Mouse (Mus musculus) MEL (cell line): ENCODE results near the gene Cnot2. TPM values are rescaled to one million over a fixed set of nuclear protein-coding genes. Genes with fewer than 3 reads are reported as not detected.
"Not testable (repeated sequence)": the region's sequence is repeated elsewhere in the genome, so short reads cannot be mapped to it uniquely, and the experiment has no call there.

ENCODE experiments used
- DNase-seq: peaks from one replicate; pipeline ENCODE4 v3.0.0; 2011; ENCODE audit warnings: low read depth, low spot score
- H3K27ac ChIP-seq: 2 replicates; pipeline ENCODE4 v1.5.1; 2012; ENCODE audit warnings: low read depth, mild to moderate bottlenecking, control low read depth, low read length, moderate library complexity; ENCODE audit not compliant: control insufficient read depth
- H3K27me3 ChIP-seq, 2 experiments: fragments of 150-350 bp in 1 of 2; sonication (generic) in 1 of 2; 2 replicates each; pipeline ENCODE4 v1.6.1; 2012; ENCODE audit warnings: low read length in 2 of 2, mild to moderate bottlenecking in 2 of 2, improper control_type of control experiment in 1 of 2, moderate library complexity in 1 of 2; ENCODE audit not compliant: insufficient read depth in 2 of 2, control insufficient read depth in 1 of 2
- H3K36me3 ChIP-seq, 2 experiments: 2 replicates each; pipeline ENCODE4 v1.6.1; 2012 to 2014; ENCODE audit warnings: low read length in 2 of 2, improper control_type of control experiment in 1 of 2, inconsistent platforms in 1 of 2, mild to moderate bottlenecking in 1 of 2; ENCODE audit not compliant: insufficient read depth in 2 of 2, control insufficient read depth in 1 of 2
- H3K4me1 ChIP-seq, 2 experiments: fragments of 150-350 bp in 1 of 2; sonication (generic) in 1 of 2; 2 replicates each; pipeline ENCODE4 v1.6.1; 2012; ENCODE audit warnings: low read length in 2 of 2, improper control_type of control experiment in 1 of 2, mild to moderate bottlenecking in 1 of 2; ENCODE audit not compliant: insufficient read depth in 2 of 2, control insufficient read depth in 1 of 2
- H3K4me3 ChIP-seq, 2 experiments: fragments of 150-350 bp in 1 of 2; sonication (generic) in 1 of 2; 2 replicates each; pipeline ENCODE4 v1.5.1; 2012; ENCODE audit warnings: low read depth in 2 of 2, low read length in 2 of 2, mild to moderate bottlenecking in 2 of 2, moderate library complexity in 2 of 2, control low read depth in 1 of 2, improper control_type of control experiment in 1 of 2; ENCODE audit not compliant: control insufficient read depth in 1 of 2, insufficient read depth in 1 of 2
- H3K79me2 ChIP-seq: 2 replicates; pipeline ENCODE4 v1.6.1; 2012; ENCODE audit warnings: mild to moderate bottlenecking, low read length, moderate library complexity; ENCODE audit not compliant: control insufficient read depth, poor library complexity, insufficient read depth
- H3K9ac ChIP-seq: 2 replicates; pipeline ENCODE4 v1.6.1; 2012; ENCODE audit warnings: low read depth, mild to moderate bottlenecking, control low read depth, low read length, moderate library complexity; ENCODE audit not compliant: control insufficient read depth, poor library complexity, severe bottlenecking
- H3K9me3 ChIP-seq: fragments of 150-350 bp; sonication (generic); replicated peaks from 2 replicates; pipeline ENCODE4 v1.6.1; 2012; ENCODE audit warnings: mild to moderate bottlenecking, low read length, improper control_type of control experiment, moderate library complexity; ENCODE audit not compliant: insufficient read depth
- CTCF ChIP-seq, 3 experiments: IDR thresholded peaks in 2 of 3; conservative IDR thresholded peaks in 1 of 3; 2 replicates each; pipeline ENCODE4 v1.5.1; 2011 to 2012; ENCODE audit warnings: low read length in 3 of 3, low read depth in 2 of 3, mild to moderate bottlenecking in 2 of 3, improper control_type of control experiment in 1 of 3, inconsistent platforms in 1 of 3, mixed read lengths in 1 of 3, moderate library complexity in 1 of 3; ENCODE audit not compliant: control insufficient read depth in 1 of 3, insufficient read depth in 1 of 3, poor library complexity in 1 of 3, severe bottlenecking in 1 of 3
- ETS1 ChIP-seq: IDR thresholded peaks from 2 replicates; pipeline ENCODE4 v1.6.1; 2012; ENCODE audit warnings: low read depth, mild to moderate bottlenecking, inconsistent platforms, low read length, improper control_type of control experiment, moderate library complexity
- GABPA ChIP-seq: IDR thresholded peaks from 2 replicates; pipeline ENCODE4 v1.6.1; 2012; ENCODE audit warnings: low read depth, mild to moderate bottlenecking, inconsistent platforms, low read length, improper control_type of control experiment, moderate library complexity
- GATA1 ChIP-seq: IDR thresholded peaks from 2 replicates; pipeline ENCODE4 v1.6.1; 2011; ENCODE audit warnings: low read depth, low read length, improper control_type of control experiment
- MYB ChIP-seq: IDR thresholded peaks from 2 replicates; pipeline ENCODE4 v1.6.1; 2011; ENCODE audit warnings: mild to moderate bottlenecking, low read depth, low read length, improper control_type of control experiment
- POLR2AphosphoS2 ChIP-seq: IDR thresholded peaks from 2 replicates; pipeline ENCODE4 v1.6.1; 2011; ENCODE audit warnings: low read length, improper control_type of control experiment
- RAD21 ChIP-seq: IDR thresholded peaks from 2 replicates; pipeline ENCODE4 v1.6.1; 2011; ENCODE audit warnings: mild to moderate bottlenecking, low read depth, low read length, improper control_type of control experiment
- SMC3 ChIP-seq: IDR thresholded peaks from 2 replicates; pipeline ENCODE4 v1.6.1; 2011; ENCODE audit warnings: low read depth, low read length, improper control_type of control experiment
- TAL1 ChIP-seq: IDR thresholded peaks from 2 replicates; pipeline ENCODE4 v1.6.1; 2012; ENCODE audit warnings: mild to moderate bottlenecking, inconsistent platforms, low read length, moderate library complexity, mixed read lengths
- TCF12 ChIP-seq: IDR thresholded peaks from 2 replicates; pipeline ENCODE4 v1.6.1; 2014; ENCODE audit warnings: low read depth, mild to moderate bottlenecking, inconsistent platforms, low read length, improper control_type of control experiment, moderate library complexity
- ZMIZ1 ChIP-seq: IDR thresholded peaks from 2 replicates; pipeline ENCODE4 v1.6.1; 2012; ENCODE audit warnings: low read depth, mild to moderate bottlenecking, inconsistent platforms, low read length, improper control_type of control experiment, moderate library complexity
- polyA plus RNA-seq, 2 experiments: library from polyadenylated mRNA; stranded (reverse) in 1 of 2; unstranded in 1 of 2; fragments of >175 nt in 1 of 2; fragments of >200 nt in 1 of 2; gene quantifications; 2 replicates each; pipeline versions ENCODE4 v1.2.1 to v1.2.4; 2012; ENCODE audit warnings: low replicate concordance in 2 of 2, low read depth in 1 of 2; ENCODE audit not compliant: insufficient read length in 2 of 2, insufficient read depth in 1 of 2, missing spikeins in 1 of 2
- total RNA-seq: library from RNA; depleted of rRNA; stranded (reverse); fragments of 300-350 nt; gene quantifications from 2 replicates; pipeline ENCODE4 v1.2.3, GENCODE M21; 2012

The Cnot2 gene
- total and polyA plus RNA-seq, 3 experiments = 84.3 to 554 (median 88.8) TPM

DNA sequence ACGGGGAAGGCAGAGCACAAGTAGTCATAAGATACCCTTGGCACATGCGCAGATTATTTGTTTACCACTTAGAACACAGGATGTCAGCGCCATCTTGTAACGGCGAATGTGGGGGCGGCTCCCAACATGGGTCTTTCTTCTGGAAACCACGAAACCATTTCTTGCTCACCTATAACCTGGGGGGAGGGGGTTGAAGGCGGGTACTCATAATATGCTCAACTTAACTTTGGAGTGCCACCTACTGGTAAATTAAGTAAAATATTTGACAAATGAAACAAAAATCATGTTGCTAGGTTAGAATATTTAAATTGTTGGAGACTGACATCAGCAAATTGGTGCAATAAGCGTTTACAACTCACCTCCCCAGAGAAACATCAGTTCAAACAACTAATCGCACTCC lies 31.9 kb upstream of the Cnot2 start:
- TF ChIP-seq RAD21 = peak; percentile 25
- peak in 1 of 3 experiments; percentile 27; a peak in 1 of 6 replicates for TF ChIP-seq CTCF (IDR thresholded peaks at IDR 0.05 in 2 of 3, conservative IDR thresholded peaks at IDR 0.05 in 1 of 3; ENCODE audit: control insufficient read depth in 1 of 3, insufficient read depth in 1 of 3, low read depth in 2 of 3, low read length in 3 of 3, poor library complexity in 1 of 3, severe bottlenecking in 1 of 3)
- peak; percentile 25 for TF ChIP-seq SMC3
- TF ChIP-seq, all 39 proteins: peak for 3; not testable (repeated sequence) for 36
- not testable (repeated sequence) for H3K9ac ChIP-seq

DNA sequence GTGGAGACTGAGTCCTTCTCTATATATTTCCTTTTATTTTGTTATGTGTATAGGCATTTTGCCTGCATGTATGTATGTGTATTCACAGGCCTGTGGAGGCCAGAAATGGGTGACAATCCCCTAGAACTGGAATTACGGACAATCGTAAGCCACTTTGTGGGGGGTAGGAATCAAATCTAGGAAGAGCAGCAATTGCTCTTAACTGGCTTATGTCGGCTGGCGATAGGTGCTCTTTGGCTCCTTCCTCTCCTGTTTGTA lies 23.5 kb upstream of the Cnot2 start:
- TF ChIP-seq MYB (no peak), ZMIZ1 (no peak), GATA1 (no peak), TCF12 (no peak), POLR2AphosphoS2 (no peak), TAL1 (no peak), ETS1 (no peak), GABPA (no peak)
- Histone ChIP-seq H3K36me3 (no peaks in the 10 kb centered on the region), H3K4me3 (no peak overlapping the region), H3K9ac (no peak overlapping the region), H3K9me3 (no peaks in the 10 kb centered on the region), H3K4me1 (no peaks in the 10 kb centered on the region), H3K27me3 (no peaks in the 10 kb centered on the region), H3K79me2 (no peaks in the 10 kb centered on the region), H3K27ac (no peak overlapping the region)
- no peak for DNase-seq

More for the DNA sequence above, 31.9 kb upstream of the Cnot2 start:
- not testable (repeated sequence) for H3K9me3 ChIP-seq, H3K36me3 ChIP-seq, H3K4me3 ChIP-seq, H3K27ac ChIP-seq, H3K79me2 ChIP-seq, DNase-seq, H3K27me3 ChIP-seq, H3K4me1 ChIP-seq

DNA sequence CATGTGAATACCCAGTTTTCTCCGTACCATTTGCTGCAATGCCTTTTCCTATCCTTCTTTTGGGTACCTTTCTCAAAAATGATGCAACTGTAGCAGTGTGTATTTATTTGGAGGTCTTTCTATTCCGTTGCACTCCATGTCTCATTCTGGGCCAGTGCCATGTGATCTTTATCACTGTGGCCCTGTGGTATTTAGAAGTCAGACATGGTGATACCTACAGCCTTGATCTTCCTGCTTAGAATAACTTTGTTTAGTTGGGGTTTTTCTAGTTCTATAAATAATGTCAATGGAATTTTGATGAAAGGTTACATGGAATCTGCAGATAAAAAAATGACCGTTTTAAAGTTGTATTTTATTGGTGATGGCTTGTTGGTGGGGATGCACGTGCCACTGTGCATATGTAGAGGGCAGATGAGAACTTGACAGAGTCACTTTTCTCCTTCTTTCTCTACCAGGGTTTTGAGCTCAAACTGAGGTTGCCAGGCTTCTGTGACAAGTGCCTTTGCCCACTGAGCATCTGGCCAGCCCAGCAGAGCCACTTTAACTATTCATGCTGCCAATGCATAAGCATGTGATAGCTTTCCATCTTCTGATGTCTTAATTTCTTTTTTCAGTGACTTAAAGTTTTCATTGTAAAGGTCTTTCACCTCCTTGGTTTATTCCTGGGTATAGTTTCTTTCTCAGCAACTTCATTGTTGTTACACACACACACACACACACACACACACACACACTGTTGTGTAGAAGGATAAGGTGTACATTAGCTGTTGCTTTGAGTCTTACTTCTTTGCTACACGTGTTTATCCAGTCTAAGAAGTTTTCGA lies 23.0 kb upstream of the Cnot2 start:
- Histone ChIP-seq H3K9me3 (no peaks in the 10 kb centered on the region), H3K36me3 (no peaks in the 10 kb centered on the region), H3K27me3 (no peaks in the 10 kb centered on the region), H3K27ac (no peak overlapping the region), H3K4me3 (no peak overlapping the region), H3K4me1 (no peaks in the 10 kb centered on the region), H3K79me2 (no peaks in the 10 kb centered on the region), H3K9ac (no peak overlapping the region)
- DNase-seq = no peak
- no peak for TF ChIP-seq ZMIZ1
